Mouse (Mus musculus): Measurements from ENCODE around the gene Psmd9.
A peak's percentile ranks its signal among the peaks of the same experiment; 100 is the strongest.

- TF ChIP-seq CTCF (IDR thresholded peaks at IDR 0.05; ENCODE audit: low read depth, low read length) (peak; percentile 24; the same call in 1 of the 2 replicates), POLR2A (IDR thresholded peaks at IDR 0.05; ENCODE audit: borderline replicate concordance, low read depth, low read length) (no peak)
Observed at GRCm38 (mm10) chr5:123298526-123298925, 129.3 kb downstream of the Psmd9 start.
